Mouse (Mus musculus) forebrain, embryonic 16.5 days (tissue): Measurements from ENCODE around the gene R3hdm2. TPM values are rescaled to one million over a fixed set of nuclear protein-coding genes. Genes with fewer than 3 reads are reported as not detected.
A peak's percentile ranks its signal among the peaks of the same experiment; 100 is the strongest.

ENCODE experiments used
- ATAC-seq: fragments of 200-750 bp; cut with Nextera tagmentation; 2 replicates; pipeline ENCODE4 v1.8.0; 2017; ENCODE audit warnings: mild to moderate bottlenecking, moderate library complexity
- H3K27ac ChIP-seq: fragments of 300-500 bp; sonication (generic); 2 replicates; pipeline ENCODE4 v1.5.1; 2014; ENCODE audit warnings: low read length, control low read depth
- H3K27me3 ChIP-seq: fragments of 300-500 bp; sonication (generic); replicated peaks from 2 replicates; pipeline ENCODE4 v1.6.1; 2014; ENCODE audit warnings: low read length; ENCODE audit not compliant: control insufficient read depth, insufficient read depth
- H3K36me3 ChIP-seq: fragments of 300-500 bp; sonication (generic); 2 replicates; pipeline ENCODE4 v1.6.1; 2014; ENCODE audit not compliant: control insufficient read depth, insufficient read depth
- H3K4me1 ChIP-seq: fragments of 300-500 bp; sonication (generic); replicated peaks from 2 replicates; pipeline ENCODE4 v1.6.1; 2014; ENCODE audit warnings: low read length; ENCODE audit not compliant: control insufficient read depth, insufficient read depth
- H3K4me2 ChIP-seq: fragments of 300-500 bp; sonication (generic); 2 replicates; pipeline ENCODE4 v1.6.1; 2014; ENCODE audit warnings: mild to moderate bottlenecking, low read length, control low read depth
- H3K4me3 ChIP-seq: fragments of 300-500 bp; sonication (generic); replicated peaks from 2 replicates; pipeline ENCODE4 v1.5.1; 2014; ENCODE audit warnings: mild to moderate bottlenecking, low read length, control low read depth
- H3K9ac ChIP-seq: fragments of 300-500 bp; sonication (generic); replicated peaks from 2 replicates; pipeline ENCODE4 v1.6.1; 2014; ENCODE audit warnings: low read depth, low read length, control low read depth
- H3K9me3 ChIP-seq: fragments of 300-500 bp; sonication (generic); 2 replicates; pipeline ENCODE4 v1.6.1; 2016; ENCODE audit warnings: low read length; ENCODE audit not compliant: control insufficient read depth
- WGBS: fragments of 180-500 bp; shearing (Covaris S2); extraction: QIAGEN DNeasy Blood & Tissue Kit; methylation state at CpG from one replicate; pipeline ENCODE4 v1.1.7; 2014; 5-methylcytosine and 5-hydroxymethylcytosine counted together
- polyA plus RNA-seq: library from polyadenylated mRNA; unstranded; fragments of >200 nt; fragmentation: Nextera tagmentation; extraction: Ambion mirVana; gene quantifications from 2 replicates; pipeline ENCODE4 v1.2.1, GENCODE M21; 2015

The R3hdm2 gene
- polyA plus RNA-seq, 1 experiment from 2014 or later: 37.5 TPM

DNA sequence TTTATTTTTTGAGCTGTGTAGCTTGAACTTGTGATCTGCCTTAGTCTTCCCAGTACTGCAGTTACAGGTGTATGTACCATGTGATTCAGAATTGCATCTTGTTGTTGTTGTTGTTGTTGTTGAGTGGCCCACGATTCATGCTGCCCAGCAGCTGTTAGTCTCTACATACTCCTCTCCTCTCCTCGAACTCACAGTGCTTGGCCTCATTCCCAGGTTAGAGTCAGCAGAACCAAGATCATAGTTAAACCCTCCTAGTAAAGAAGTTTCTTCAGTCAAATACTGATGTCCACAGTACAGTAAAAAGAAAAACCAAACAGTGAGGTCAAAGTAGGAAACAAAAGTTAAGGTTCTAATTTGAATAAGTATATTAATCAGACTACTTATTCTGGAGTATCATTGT lies 32.6 kb downstream of the R3hdm2 start:
- Histone ChIP-seq H3K9ac (no peak overlapping the region), H3K9me3 (no peaks in the 10 kb centered on the region), H3K4me2 (no peak overlapping the region), H3K27me3 (no peaks in the 10 kb centered on the region), H3K4me3 (no peak overlapping the region), H3K4me1 (no peaks in the 10 kb centered on the region; the same call in none of the 2 replicates), H3K36me3 (no peaks in the 10 kb centered on the region), H3K27ac (no peak overlapping the region)
- no peak for ATAC-seq
- WGBS: 44% methylated on average over 2 of the region's 2 CpGs

DNA sequence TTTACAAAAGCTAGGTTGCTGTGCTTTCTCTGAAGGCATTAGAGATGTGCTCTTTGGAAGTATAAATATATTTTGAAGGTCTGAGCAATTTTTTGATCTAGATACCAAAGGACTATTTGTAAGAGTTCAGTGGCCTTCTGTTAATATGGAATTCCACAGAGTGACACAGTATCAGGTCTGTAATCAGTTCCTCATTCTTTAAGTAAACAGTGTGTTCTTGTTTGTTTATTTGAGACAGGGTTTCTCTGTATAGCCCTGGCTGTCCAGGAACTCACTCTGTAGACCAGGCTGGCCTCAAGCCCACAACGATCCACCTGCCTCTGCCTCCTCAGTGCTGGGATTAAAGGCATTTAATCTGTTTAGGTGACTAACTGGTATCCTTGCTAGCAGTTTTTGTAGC lies 33.5 kb downstream of the R3hdm2 start:
- no peak overlapping the region for H3K4me2 ChIP-seq
- no peaks in the 10 kb centered on the region for H3K27me3 ChIP-seq

DNA sequence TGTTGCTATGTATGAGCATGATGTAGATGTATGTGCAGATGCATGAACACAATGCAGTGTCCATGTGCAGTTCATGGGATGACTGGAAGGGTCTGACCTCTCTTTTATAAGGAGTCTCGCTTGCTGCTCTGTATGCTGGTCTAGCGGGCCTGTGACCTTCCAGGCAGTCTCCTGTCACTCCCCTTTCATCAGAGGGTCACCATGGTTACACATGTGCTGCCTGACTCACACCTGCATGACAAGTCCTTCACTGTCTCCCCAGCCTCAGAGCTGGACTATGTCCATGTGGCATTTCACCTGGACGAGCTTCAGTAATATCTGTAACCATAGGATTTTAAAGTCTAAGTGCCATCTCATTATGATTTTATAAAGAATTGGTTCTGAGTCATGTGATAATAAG lies 34.0 kb downstream of the R3hdm2 start:
- H3K4me3 ChIP-seq: no peak overlapping the region
- no peak for ATAC-seq
- no peak overlapping the region for H3K27ac ChIP-seq
- 76% methylated on average over 3 of the region's 3 CpGs for WGBS
- no peaks in the 10 kb centered on the region for H3K36me3 ChIP-seq
- H3K4me1 ChIP-seq: no peaks in the 10 kb centered on the region; the same call in none of the 2 replicates
- H3K27me3 ChIP-seq: no peaks in the 10 kb centered on the region
- no peak overlapping the region for H3K9ac ChIP-seq
- no peak overlapping the region for H3K4me2 ChIP-seq
- H3K9me3 ChIP-seq: no peaks in the 10 kb centered on the region

More for the DNA sequence above, 33.5 kb downstream of the R3hdm2 start:
- no peak overlapping the region for H3K4me3 ChIP-seq
- no peak overlapping the region for H3K9ac ChIP-seq
- H3K4me1 ChIP-seq: no peaks in the 10 kb centered on the region; the same call in none of the 2 replicates
- H3K9me3 ChIP-seq: no peaks in the 10 kb centered on the region
- ATAC-seq: no peak
- no peaks in the 10 kb centered on the region for H3K36me3 ChIP-seq
- WGBS: 82% methylated on average over 1 of the region's 1 CpGs
- H3K27ac ChIP-seq: no peak overlapping the region

DNA sequence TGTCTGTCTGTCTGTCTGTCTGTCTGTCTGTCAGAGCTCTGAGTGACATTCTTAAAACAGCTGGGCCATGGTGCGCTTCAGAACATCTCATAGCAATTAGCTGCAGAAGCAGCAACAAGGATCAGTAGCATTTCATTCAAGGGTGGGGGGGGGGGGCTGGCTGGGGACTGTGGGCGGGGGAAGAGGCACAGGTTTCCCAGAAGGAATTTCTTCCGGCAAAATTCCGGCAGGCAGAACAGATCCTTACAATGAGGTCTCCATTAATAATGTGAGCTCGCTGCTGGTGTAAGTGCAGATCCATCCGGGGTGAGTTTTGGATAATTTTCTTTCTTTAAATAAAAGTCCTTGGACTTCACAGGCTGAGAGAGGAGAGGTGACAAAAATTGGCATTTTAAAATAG lies 40.0 kb downstream of the R3hdm2 start:
- no peak for ATAC-seq
- H3K27ac ChIP-seq: no peak overlapping the region
- H3K4me2 ChIP-seq: no peak overlapping the region
- no peaks in the 10 kb centered on the region for H3K36me3 ChIP-seq
- no peaks in the 10 kb centered on the region for H3K27me3 ChIP-seq
- 3% methylated on average over 6 of the region's 6 CpGs for WGBS
- no peaks in the 10 kb centered on the region for H3K9me3 ChIP-seq
- H3K4me1 ChIP-seq: peaks cover 21% of the 10 kb centered on the region
- H3K4me3 ChIP-seq: no peak overlapping the region
- no peak overlapping the region for H3K9ac ChIP-seq

DNA sequence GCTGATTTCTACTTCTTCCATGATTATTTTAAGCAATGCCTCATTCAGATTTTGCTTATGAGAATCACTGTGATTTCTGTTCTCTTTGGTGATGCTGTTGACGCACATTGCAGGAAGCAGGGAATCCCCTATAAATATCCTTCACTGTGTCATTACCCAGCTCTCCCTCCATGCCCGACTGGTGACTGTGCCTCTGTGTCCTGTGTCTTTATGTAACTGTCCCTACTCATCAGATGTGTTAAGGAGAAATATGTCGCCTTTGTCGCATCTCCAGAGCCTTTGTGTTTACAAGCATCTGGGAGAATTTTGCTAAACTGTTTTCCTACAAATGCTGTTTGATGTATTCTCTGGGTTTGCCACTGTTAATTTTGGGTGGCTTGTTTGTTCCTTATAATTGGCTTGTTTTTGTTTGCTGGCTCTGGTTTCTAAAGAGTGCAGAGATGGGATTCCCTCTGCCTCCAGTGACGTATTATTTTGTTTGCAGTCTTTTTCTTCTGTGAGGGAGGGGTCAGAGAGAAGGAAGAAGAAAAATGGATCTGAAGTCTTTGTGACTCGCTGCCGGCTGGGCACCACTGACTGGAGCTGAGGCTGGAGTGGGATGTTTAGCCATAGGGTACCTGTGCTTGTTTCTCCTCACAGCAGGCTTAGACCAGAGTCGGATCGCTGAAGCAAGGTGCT lies 40.7 kb downstream of the R3hdm2 start:
- H3K4me2 ChIP-seq: peak overlapping the region; percentile 49
- WGBS: 3% methylated on average over 9 of the region's 9 CpGs
- no peaks in the 10 kb centered on the region for H3K9me3 ChIP-seq
- peak overlapping the region; percentile 34 for H3K4me3 ChIP-seq
- H3K4me1 ChIP-seq: peaks cover 21% of the 10 kb centered on the region
- H3K9ac ChIP-seq: peak overlapping the region; percentile 46
- H3K36me3 ChIP-seq: no peaks in the 10 kb centered on the region
- ATAC-seq: peak; percentile 57
- H3K27ac ChIP-seq: peak overlapping the region; percentile 66
- no peaks in the 10 kb centered on the region for H3K27me3 ChIP-seq

DNA sequence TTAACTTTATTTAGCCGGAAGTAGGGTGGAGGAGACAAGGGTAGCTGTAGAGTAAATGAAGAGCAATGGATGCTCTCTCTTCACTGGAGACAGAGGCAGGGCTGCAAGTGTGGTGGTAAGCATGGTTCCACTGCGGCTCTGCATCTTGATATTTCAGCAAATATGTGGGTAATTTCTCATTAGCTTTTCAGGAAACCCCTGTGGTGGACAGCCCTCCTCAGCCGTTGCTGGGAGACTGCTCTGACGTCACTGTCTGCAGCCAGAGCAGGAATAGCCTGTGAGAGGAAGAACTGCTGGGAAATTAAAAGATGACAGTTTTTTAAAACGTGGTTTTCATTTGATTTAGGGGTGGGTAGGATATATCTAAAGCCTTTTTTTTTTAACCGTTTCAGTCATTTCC lies 41.9 kb downstream of the R3hdm2 start:
- ATAC-seq: peak; percentile 39; the same call in 1 of the 2 replicates
- no peaks in the 10 kb centered on the region for H3K36me3 ChIP-seq
- WGBS: 21% methylated on average over 6 of the region's 6 CpGs

DNA sequence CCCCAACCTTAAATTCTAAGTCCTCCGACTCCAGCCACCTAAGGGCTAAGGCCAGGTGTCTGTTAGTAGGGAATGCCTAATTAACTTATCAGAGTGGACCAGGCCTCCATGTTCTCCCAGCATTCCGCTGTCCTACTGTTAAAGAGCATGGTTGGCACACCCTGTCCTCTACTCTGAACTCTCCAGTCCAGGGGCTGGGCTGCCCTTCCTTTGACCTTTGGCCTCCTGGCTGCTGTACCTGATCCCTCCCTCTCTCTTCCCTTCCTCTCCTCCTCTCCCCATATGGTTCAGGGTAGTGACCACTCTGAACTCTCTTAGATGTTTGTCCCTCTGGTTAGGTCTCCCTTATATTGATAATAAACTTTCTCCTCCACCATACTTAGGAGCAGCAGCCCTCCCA lies 45.7 kb downstream of the R3hdm2 start:
- Histone ChIP-seq H3K4me2 (no peak overlapping the region), H3K9me3 (no peaks in the 10 kb centered on the region), H3K9ac (no peak overlapping the region), H3K27me3 (no peaks in the 10 kb centered on the region), H3K36me3 (no peaks in the 10 kb centered on the region), H3K4me1 (peaks cover 25% of the 10 kb centered on the region), H3K4me3 (no peak overlapping the region), H3K27ac (no peak overlapping the region)
- 93% methylated on average over 2 of the region's 2 CpGs for WGBS
- ATAC-seq: no peak

More for the DNA sequence above, 41.9 kb downstream of the R3hdm2 start:
- no peaks in the 10 kb centered on the region for H3K27me3 ChIP-seq
- no peak overlapping the region for H3K4me3 ChIP-seq
- no peak overlapping the region for H3K4me2 ChIP-seq
- no peak overlapping the region for H3K27ac ChIP-seq
- peaks cover 29% of the 10 kb centered on the region for H3K4me1 ChIP-seq
- no peaks in the 10 kb centered on the region for H3K9me3 ChIP-seq
- H3K9ac ChIP-seq: no peak overlapping the region

DNA sequence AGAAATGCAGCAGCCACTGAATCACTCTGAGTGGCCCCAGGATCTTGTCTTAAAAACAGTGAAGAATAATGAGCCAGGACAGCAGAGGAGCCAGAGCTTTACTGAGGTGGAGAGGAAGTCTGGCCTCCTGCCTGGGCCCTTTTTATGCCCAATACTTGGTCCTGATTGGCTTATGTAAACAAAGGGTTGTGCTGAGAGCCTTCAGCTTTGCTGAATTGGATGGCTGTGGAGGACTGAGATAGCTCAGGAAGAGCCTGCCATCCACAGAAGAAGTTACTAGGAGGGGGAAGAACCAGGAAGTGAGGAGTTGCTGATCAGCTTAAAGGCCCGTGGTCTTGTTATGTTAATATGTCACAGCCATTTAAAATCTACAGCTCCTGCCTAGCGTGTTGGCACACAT lies 46.5 kb downstream of the R3hdm2 start:
- Histone ChIP-seq H3K4me3 (no peak overlapping the region), H3K9ac (no peak overlapping the region), H3K36me3 (no peaks in the 10 kb centered on the region), H3K9me3 (no peaks in the 10 kb centered on the region), H3K4me2 (no peak overlapping the region), H3K27ac (no peak overlapping the region), H3K4me1 (peaks cover 17% of the 10 kb centered on the region), H3K27me3 (no peaks in the 10 kb centered on the region)
- WGBS: 5% methylated on average over 2 of the region's 2 CpGs
- ATAC-seq: peak; percentile 54; the same call in 1 of the 2 replicates

DNA sequence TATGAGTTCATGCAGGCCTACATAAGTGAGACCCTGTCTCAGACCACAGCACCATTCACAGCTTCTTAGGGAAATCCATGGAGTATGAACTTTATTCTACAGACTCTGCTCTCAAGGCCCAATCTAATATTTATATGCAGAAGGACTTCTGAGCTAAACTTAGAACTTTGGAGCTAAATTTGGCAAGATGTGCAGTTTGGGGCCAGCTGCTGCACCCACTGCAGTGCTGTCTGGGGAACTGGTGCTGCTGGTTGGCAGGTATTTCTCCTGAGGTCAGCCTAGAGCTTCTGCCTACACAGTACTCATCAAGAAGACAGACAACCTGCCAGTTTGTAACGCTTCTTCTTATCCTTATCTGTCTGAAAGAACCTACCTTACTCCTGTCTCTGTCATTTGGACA lies 47.0 kb downstream of the R3hdm2 start:
- H3K9me3 ChIP-seq: no peaks in the 10 kb centered on the region
- H3K4me2 ChIP-seq: no peak overlapping the region
- H3K27ac ChIP-seq: no peak overlapping the region
- ATAC-seq: no peak
- no peak overlapping the region for H3K9ac ChIP-seq
- no peaks in the 10 kb centered on the region for H3K27me3 ChIP-seq
- peaks cover 14% of the 10 kb centered on the region for H3K4me1 ChIP-seq
- H3K36me3 ChIP-seq: no peaks in the 10 kb centered on the region
- WGBS: 86% methylated on average over 1 of the region's 1 CpGs
- H3K4me3 ChIP-seq: no peak overlapping the region

DNA sequence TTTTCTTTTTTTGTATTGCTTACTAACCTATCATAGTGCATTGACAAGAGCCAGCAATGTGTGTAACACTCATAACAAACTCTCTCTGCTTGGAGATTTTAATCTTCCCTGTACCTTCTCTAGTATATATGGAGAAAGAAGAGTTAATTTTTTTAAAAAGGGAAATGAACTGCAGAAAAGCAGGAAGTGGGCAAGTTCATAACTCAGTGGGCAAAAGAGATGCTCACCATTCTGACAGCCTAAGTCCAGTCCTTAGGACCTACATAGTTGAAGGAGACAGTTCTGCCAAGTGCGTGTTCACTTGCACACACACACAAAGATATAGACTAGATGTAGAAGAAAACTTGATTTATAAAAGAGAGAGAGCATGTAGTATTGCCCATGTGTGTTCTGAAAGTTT lies 47.9 kb downstream of the R3hdm2 start:
- no peak overlapping the region for H3K4me2 ChIP-seq
- no peak overlapping the region for H3K9ac ChIP-seq
- no peak overlapping the region for H3K27ac ChIP-seq
- whole genome bisulfite sequencing: 100% methylated on average over 1 of the region's 1 CpGs
- ATAC-seq: no peak
- no peak overlapping the region for H3K4me3 ChIP-seq
- H3K36me3 ChIP-seq: no peaks in the 10 kb centered on the region
- no peaks in the 10 kb centered on the region for H3K27me3 ChIP-seq
- H3K9me3 ChIP-seq: no peaks in the 10 kb centered on the region
- H3K4me1 ChIP-seq: peaks cover 10% of the 10 kb centered on the region
